Mouse (Mus musculus): ENCODE data around the gene Nsg1.

GRCm38 (mm10) chr5:38091966-38092304 is 67.8 kb downstream of the Nsg1 start:
- TF ChIP-seq CTCF (IDR thresholded peaks at IDR 0.05; ENCODE audit: extremely low read depth, insufficient read depth, low read length) (no peak), POLR2A (IDR thresholded peaks at IDR 0.05; ENCODE audit: extremely low read depth, insufficient read depth, low read length) (no peak)
